Mouse (Mus musculus): ENCODE measurements at regions not wholly inside any gene's neighbourhood (a gene's known extent, or its start where the extent isn't known, plus 50 kb on each side); places are given as distances from the start of the nearest gene placed in this dataset.

DNA sequence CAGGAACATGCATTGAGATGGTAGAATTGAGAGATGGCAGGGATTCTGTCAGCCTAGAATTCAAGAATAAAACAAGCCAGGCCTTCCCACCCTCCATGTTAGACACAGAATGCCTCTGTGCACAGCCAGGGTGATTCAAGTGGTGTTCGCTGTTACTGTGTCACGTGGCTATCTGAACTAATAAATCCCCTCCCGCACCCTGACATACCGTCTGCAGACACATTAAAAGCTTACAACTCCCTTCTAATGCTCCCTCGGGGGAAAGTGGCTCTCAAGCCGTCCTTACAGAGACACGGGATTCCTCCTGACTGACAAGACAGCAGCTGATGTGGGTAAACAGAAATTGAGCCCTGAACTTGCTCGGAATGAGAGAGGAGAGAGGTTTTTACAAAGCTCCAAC lies 279.1 kb downstream of the Prex1 start:
- Histone ChIP-seq H3K27ac (ENCODE audit: low read length) (no peak overlapping the region), H3K9ac (ENCODE audit: low read depth, low read length) (no peak overlapping the region)
- ATAC-seq (ENCODE audit: low read depth), result no peak

DNA sequence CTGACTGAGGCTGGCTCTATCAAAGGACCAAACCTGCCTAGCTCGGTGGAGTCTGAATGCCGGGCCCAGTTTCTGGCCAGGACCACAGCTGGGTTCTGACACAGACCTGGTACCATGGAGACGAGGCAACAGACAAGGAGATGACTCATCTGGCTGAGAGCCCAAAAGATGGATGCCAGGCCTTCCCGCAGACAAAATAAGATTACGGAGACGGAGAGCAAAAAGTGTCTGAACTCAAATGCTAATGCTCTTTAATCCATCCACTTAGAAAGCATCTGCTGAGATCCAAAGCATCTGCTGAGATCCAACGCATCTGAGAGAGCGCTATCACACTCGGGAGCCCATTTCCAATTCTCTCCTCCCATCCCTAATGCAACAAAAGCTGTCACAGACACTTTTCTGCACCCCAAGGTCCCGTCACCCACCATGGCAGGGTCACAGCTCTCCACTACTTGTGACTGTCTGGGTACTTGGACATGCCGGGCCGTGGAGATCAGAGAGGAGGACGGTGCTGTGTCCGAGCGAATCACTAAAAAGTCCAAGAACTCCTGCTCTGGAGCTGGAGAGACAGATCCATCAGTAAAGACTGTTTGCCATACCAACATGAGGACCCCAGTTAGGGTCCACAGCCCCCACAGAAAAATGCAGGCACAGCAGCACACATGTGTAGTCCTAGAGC lies 278.3 kb upstream of the Sulf2 start:
- Histone ChIP-seq H3K27me3 (ENCODE audit: control insufficient read depth, insufficient read depth, low read depth, low read length) (no peaks in the 10 kb centered on the region), H3K4me1 (ENCODE audit: control insufficient read depth, low read depth, low read length) (no peaks in the 10 kb centered on the region), H3K9ac (ENCODE audit: low read depth, low read length) (no peak overlapping the region), H3K4me2 (ENCODE audit: low read depth, low read length) (no peak overlapping the region), H3K9me3 (replicated peaks; ENCODE audit: control insufficient read depth, low read length) (no peaks in the 10 kb centered on the region), H3K27ac (ENCODE audit: low read length) (no peak overlapping the region), H3K4me3 (ENCODE audit: low read depth, low read length) (no peak overlapping the region), H3K36me3 (ENCODE audit: control insufficient read depth, insufficient read depth) (no peaks in the 10 kb centered on the region)
- 61% methylated on average over 15 of the region's 15 CpGs for WGBS (ENCODE audit: insufficient replicate concordance)
- ATAC-seq (ENCODE audit: low read depth), result no peak

More for the DNA sequence above, 279.1 kb downstream of the Prex1 start:
- Histone ChIP-seq H3K4me3 (ENCODE audit: low read depth, low read length) (no peak overlapping the region), H3K4me1 (ENCODE audit: control insufficient read depth, low read depth, low read length) (no peaks in the 10 kb centered on the region), H3K9me3 (replicated peaks; ENCODE audit: control insufficient read depth, low read length) (no peaks in the 10 kb centered on the region), H3K4me2 (ENCODE audit: low read depth, low read length) (no peak overlapping the region), H3K27me3 (ENCODE audit: control insufficient read depth, insufficient read depth, low read depth, low read length) (no peaks in the 10 kb centered on the region), H3K36me3 (ENCODE audit: control insufficient read depth, insufficient read depth) (no peaks in the 10 kb centered on the region)
- WGBS (ENCODE audit: insufficient replicate concordance), result 56% methylated on average over 8 of the region's 8 CpGs

DNA sequence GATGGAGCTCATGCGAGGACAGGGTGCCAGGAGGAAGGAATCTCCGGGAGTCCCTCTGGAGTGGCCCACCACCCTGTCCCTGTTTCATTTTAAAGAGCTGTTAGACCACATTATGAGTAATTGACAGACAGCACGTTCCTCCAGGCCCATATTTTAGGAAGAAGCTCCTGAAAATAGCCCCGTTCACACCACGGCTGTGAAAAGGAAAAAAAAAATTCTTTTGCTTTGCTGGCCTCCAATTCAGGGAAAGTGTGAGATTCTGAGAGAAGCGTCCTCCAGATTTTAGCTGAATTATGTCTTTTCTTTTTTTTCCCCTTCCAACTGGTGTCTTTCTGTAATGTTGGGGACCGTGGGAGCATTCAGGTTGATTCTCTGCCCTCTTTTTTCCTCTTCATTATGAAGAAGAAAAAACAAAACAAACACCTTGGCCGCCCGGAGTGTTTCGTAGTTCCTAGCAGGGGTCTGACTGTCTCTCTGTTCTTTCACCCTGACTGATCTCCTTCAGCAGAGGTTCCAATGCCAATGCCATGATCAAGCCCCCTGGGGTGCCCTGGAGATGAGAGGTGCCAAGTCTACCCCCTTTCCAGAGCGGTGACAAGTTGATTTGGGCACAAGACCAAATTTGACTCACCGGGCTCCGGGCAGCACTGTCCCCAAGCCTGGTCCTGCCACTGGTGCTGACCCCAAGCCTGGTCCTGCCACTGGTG lies 277.6 kb upstream of the Sulf2 start:
- no peak overlapping the region for H3K9ac ChIP-seq (ENCODE audit: low read depth, low read length)

GRCm38 (mm10) chr2:166432531-166432930 lies 277.1 kb upstream of the Sulf2 start:
- H3K9me3 ChIP-seq (replicated peaks; ENCODE audit: control insufficient read depth, low read length), result no peaks in the 10 kb centered on the region
- ATAC-seq (ENCODE audit: low read depth), result no peak

More for the DNA sequence above, 277.6 kb upstream of the Sulf2 start:
- no peaks in the 10 kb centered on the region for H3K27me3 ChIP-seq (ENCODE audit: control insufficient read depth, insufficient read depth, low read depth, low read length)
- no peak for ATAC-seq (ENCODE audit: low read depth)
- no peak overlapping the region for H3K4me3 ChIP-seq (ENCODE audit: low read depth, low read length)
- no peak overlapping the region for H3K4me2 ChIP-seq (ENCODE audit: low read depth, low read length)
- no peak overlapping the region for H3K27ac ChIP-seq (ENCODE audit: low read length)
- no peaks in the 10 kb centered on the region for H3K4me1 ChIP-seq (ENCODE audit: control insufficient read depth, low read depth, low read length)
- no peaks in the 10 kb centered on the region for H3K36me3 ChIP-seq (ENCODE audit: control insufficient read depth, insufficient read depth)
- 64% methylated on average over 13 of the region's 13 CpGs for WGBS (ENCODE audit: insufficient replicate concordance)
- no peaks in the 10 kb centered on the region for H3K9me3 ChIP-seq (replicated peaks; ENCODE audit: control insufficient read depth, low read length)

GRCm38 (mm10) chr2:166429918-166430317 lies 274.5 kb upstream of the Sulf2 start:
- Histone ChIP-seq H3K4me2 (ENCODE audit: low read depth, low read length) (no peak overlapping the region), H3K9me3 (replicated peaks; ENCODE audit: control insufficient read depth, low read length) (no peaks in the 10 kb centered on the region), H3K27me3 (ENCODE audit: control insufficient read depth, insufficient read depth, low read depth, low read length) (no peaks in the 10 kb centered on the region), H3K4me3 (ENCODE audit: low read depth, low read length) (no peak overlapping the region), H3K9ac (ENCODE audit: low read depth, low read length) (no peak overlapping the region), H3K4me1 (ENCODE audit: control insufficient read depth, low read depth, low read length) (no peaks in the 10 kb centered on the region), H3K36me3 (ENCODE audit: control insufficient read depth, insufficient read depth) (no peaks in the 10 kb centered on the region), H3K27ac (ENCODE audit: low read length) (no peak overlapping the region)
- no peak for ATAC-seq (ENCODE audit: low read depth)
- WGBS (ENCODE audit: insufficient replicate concordance), result 34% methylated on average over 5 of the region's 5 CpGs

More at GRCm38 (mm10) chr2:166432531-166432930, 277.1 kb upstream of the Sulf2 start:
- Histone ChIP-seq H3K4me1 (ENCODE audit: control insufficient read depth, low read depth, low read length) (no peaks in the 10 kb centered on the region), H3K27me3 (ENCODE audit: control insufficient read depth, insufficient read depth, low read depth, low read length) (no peaks in the 10 kb centered on the region), H3K27ac (ENCODE audit: low read length) (no peak overlapping the region), H3K4me3 (ENCODE audit: low read depth, low read length) (no peak overlapping the region), H3K4me2 (ENCODE audit: low read depth, low read length) (no peak overlapping the region), H3K9ac (ENCODE audit: low read depth, low read length) (no peak overlapping the region), H3K36me3 (ENCODE audit: control insufficient read depth, insufficient read depth) (no peaks in the 10 kb centered on the region)
- 66% methylated on average over 8 of the region's 8 CpGs for WGBS (ENCODE audit: insufficient replicate concordance)

DNA sequence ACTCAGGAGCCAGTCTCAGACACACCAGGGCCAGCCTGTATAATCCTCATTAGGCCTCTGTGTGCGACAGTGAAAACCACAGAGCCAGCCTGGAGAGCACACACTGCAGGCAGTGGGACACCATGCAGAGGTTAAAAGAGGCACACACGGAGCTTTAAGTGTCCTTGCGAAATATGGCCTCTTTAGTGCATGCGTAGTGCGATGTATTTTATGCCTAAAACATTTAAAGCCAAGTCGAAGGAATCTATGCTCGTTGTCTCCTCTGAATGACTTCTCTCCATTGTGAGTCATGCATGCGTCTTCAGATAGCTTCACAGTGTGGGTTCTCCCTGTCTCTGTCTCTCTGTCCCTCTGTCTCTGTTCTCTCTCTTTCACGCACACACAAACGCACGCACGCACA lies 274.0 kb upstream of the Sulf2 start:
- Histone ChIP-seq H3K27me3 (ENCODE audit: control insufficient read depth, insufficient read depth, low read depth, low read length) (no peaks in the 10 kb centered on the region), H3K4me2 (ENCODE audit: low read depth, low read length) (no peak overlapping the region), H3K9me3 (replicated peaks; ENCODE audit: control insufficient read depth, low read length) (no peaks in the 10 kb centered on the region), H3K9ac (ENCODE audit: low read depth, low read length) (no peak overlapping the region), H3K36me3 (ENCODE audit: control insufficient read depth, insufficient read depth) (no peaks in the 10 kb centered on the region), H3K4me1 (ENCODE audit: control insufficient read depth, low read depth, low read length) (no peaks in the 10 kb centered on the region), H3K27ac (ENCODE audit: low read length) (no peak overlapping the region), H3K4me3 (ENCODE audit: low read depth, low read length) (no peak overlapping the region)
- ATAC-seq (ENCODE audit: low read depth), result no peak
- 74% methylated on average over 12 of the region's 12 CpGs for WGBS (ENCODE audit: insufficient replicate concordance)

DNA sequence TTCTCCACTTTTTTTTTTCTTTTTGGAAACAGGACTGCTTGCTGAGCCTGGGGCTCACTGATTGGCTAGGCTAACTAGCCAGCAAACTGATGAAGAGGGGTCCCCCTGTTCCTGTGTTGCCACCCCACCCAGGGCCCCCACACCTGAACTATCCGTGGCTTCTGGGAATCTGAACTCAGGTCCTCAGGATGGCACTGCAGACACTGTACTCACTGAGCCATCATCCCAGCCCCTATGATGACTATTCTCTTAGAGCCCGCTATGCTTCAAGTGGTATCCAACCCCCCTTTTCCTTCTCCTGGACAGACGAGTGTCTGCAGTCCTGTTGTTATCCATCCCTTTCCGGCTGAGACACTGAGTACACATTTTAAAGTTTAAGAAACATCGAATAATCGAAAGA lies 271.9 kb upstream of the Sulf2 start:
- no peak overlapping the region for H3K4me2 ChIP-seq (ENCODE audit: low read depth, low read length)
- WGBS (ENCODE audit: insufficient replicate concordance), result 66% methylated on average over 6 of the region's 6 CpGs
- H3K36me3 ChIP-seq (ENCODE audit: control insufficient read depth, insufficient read depth), result no peaks in the 10 kb centered on the region
- H3K27me3 ChIP-seq (ENCODE audit: control insufficient read depth, insufficient read depth, low read depth, low read length), result no peaks in the 10 kb centered on the region
- H3K9ac ChIP-seq (ENCODE audit: low read depth, low read length), result no peak overlapping the region
- no peaks in the 10 kb centered on the region for H3K4me1 ChIP-seq (ENCODE audit: control insufficient read depth, low read depth, low read length)
- H3K4me3 ChIP-seq (ENCODE audit: low read depth, low read length), result no peak overlapping the region
- ATAC-seq (ENCODE audit: low read depth), result no peak
- H3K27ac ChIP-seq (ENCODE audit: low read length), result no peak overlapping the region
- no peaks in the 10 kb centered on the region for H3K9me3 ChIP-seq (replicated peaks; ENCODE audit: control insufficient read depth, low read length)

GRCm38 (mm10) chr2:166426960-166427359 lies 271.5 kb upstream of the Sulf2 start:
- WGBS (ENCODE audit: insufficient replicate concordance), result 53% methylated on average over 10 of the region's 10 CpGs
- H3K9me3 ChIP-seq (replicated peaks; ENCODE audit: control insufficient read depth, low read length), result no peaks in the 10 kb centered on the region
- ATAC-seq (ENCODE audit: low read depth), result no peak

GRCm38 (mm10) chr2:166426457-166426856 lies 271.0 kb upstream of the Sulf2 start:
- 47% methylated on average over 6 of the region's 6 CpGs for WGBS (ENCODE audit: insufficient replicate concordance)
- Histone ChIP-seq H3K27ac (ENCODE audit: low read length) (no peak overlapping the region), H3K9ac (ENCODE audit: low read depth, low read length) (no peak overlapping the region), H3K27me3 (ENCODE audit: control insufficient read depth, insufficient read depth, low read depth, low read length) (no peaks in the 10 kb centered on the region), H3K4me2 (ENCODE audit: low read depth, low read length) (no peak overlapping the region), H3K36me3 (ENCODE audit: control insufficient read depth, insufficient read depth) (no peaks in the 10 kb centered on the region), H3K4me1 (ENCODE audit: control insufficient read depth, low read depth, low read length) (no peaks in the 10 kb centered on the region), H3K9me3 (replicated peaks; ENCODE audit: control insufficient read depth, low read length) (no peaks in the 10 kb centered on the region), H3K4me3 (ENCODE audit: low read depth, low read length) (no peak overlapping the region)
- no peak for ATAC-seq (ENCODE audit: low read depth)

More at GRCm38 (mm10) chr2:166426960-166427359, 271.5 kb upstream of the Sulf2 start:
- H3K9ac ChIP-seq (ENCODE audit: low read depth, low read length), result no peak overlapping the region
- no peak overlapping the region for H3K4me3 ChIP-seq (ENCODE audit: low read depth, low read length)
- no peaks in the 10 kb centered on the region for H3K4me1 ChIP-seq (ENCODE audit: control insufficient read depth, low read depth, low read length)
- H3K4me2 ChIP-seq (ENCODE audit: low read depth, low read length), result no peak overlapping the region
- no peak overlapping the region for H3K27ac ChIP-seq (ENCODE audit: low read length)
- no peaks in the 10 kb centered on the region for H3K27me3 ChIP-seq (ENCODE audit: control insufficient read depth, insufficient read depth, low read depth, low read length)
- H3K36me3 ChIP-seq (ENCODE audit: control insufficient read depth, insufficient read depth), result no peaks in the 10 kb centered on the region
